Mouse (Mus musculus): ENCODE results near the gene Lum.

GRCm38 (mm10) chr10:97606579-97606978, 41.7 kb downstream of the Lum start, which contains the start of gene Kera:
- TF ChIP-seq CTCF (IDR thresholded peaks at IDR 0.05; ENCODE audit: control insufficient read depth, insufficient read depth, insufficient read length): no peak
- no peak for TF ChIP-seq USF1 (IDR thresholded peaks at IDR 0.05; ENCODE audit: low read depth)
- TF ChIP-seq MAX (IDR thresholded peaks at IDR 0.05): no peak
